29 mouse cellular contexts compared by ENCODE assay signal in genomic region chr8:115450789-115451188, GRCm38 (mm10).
DNase-seq lines count a peak whose midpoint lies in the region; ATAC-seq lines count a peak whose summit lies in the region.
"Had no signal": no experiment of that assay in that cellular context is flagged by ENCODE, and none has a peak within 500 bp of the region (broad histone marks: within the 10 kb centered on the region; RNA-seq: fewer than 3 reads in every experiment).

No protein-coding gene starts in this region.

- no peaks in the 10 kb centered on the region for H3K36me3 ChIP-seq in heart, embryonic 11.5 days (ENCODE audit: control insufficient read depth, insufficient read depth, low read length)
- H3K36me3 ChIP-seq: embryonic facial prominence, embryonic 10.5 days; embryonic facial prominence, embryonic 13.5 days; heart, embryonic 12.5 days; heart, embryonic 15.5 days had no signal

- no peaks in the 10 kb centered on the region for H3K9me3 ChIP-seq in heart, embryonic 11.5 days (replicated peaks; ENCODE audit: control insufficient read depth, low read length)
- H3K9me3 ChIP-seq: embryonic facial prominence, embryonic 10.5 days; embryonic facial prominence, embryonic 13.5 days; forebrain, embryonic 13.5 days; heart, embryonic 12.5 days; heart, embryonic 15.5 days had no signal

- H3K4me2 ChIP-seq in heart, embryonic 11.5 days: no peak overlapping the region
- H3K4me2 ChIP-seq: embryonic facial prominence, embryonic 13.5 days; forebrain, embryonic 13.5 days; heart, embryonic 12.5 days; heart, embryonic 15.5 days; hindbrain, embryonic 14.5 days had no signal

- H3K9ac ChIP-seq in heart, embryonic 11.5 days (ENCODE audit: low read depth, low read length): no peak overlapping the region
- H3K9ac ChIP-seq: embryonic facial prominence, embryonic 13.5 days; forebrain, embryonic 13.5 days; heart, embryonic 12.5 days; heart, embryonic 15.5 days; hindbrain, embryonic 14.5 days had no signal

- WGBS in heart, embryonic 11.5 days (ENCODE audit: insufficient replicate concordance): 59% methylated on average over 1 of the region's 1 CpGs

- no peak overlapping the region for H3K27ac ChIP-seq in heart, embryonic 11.5 days (ENCODE audit: low read depth, low read length)
- H3K27ac ChIP-seq: embryonic facial prominence, embryonic 10.5 days; embryonic facial prominence, embryonic 13.5 days; forebrain, embryonic 13.5 days; heart, embryonic 15.5 days; hindbrain, embryonic 14.5 days; hindbrain, postnatal 0 days had no signal

- intact Hi-C loops in gastrocnemius, postnatal 36 days (cut with DNase I): no loop called here

- H3K27me3 ChIP-seq in heart, embryonic 11.5 days (ENCODE audit: control insufficient read depth, insufficient read depth, low read length): no peaks in the 10 kb centered on the region
- H3K27me3 ChIP-seq: embryonic facial prominence, embryonic 13.5 days; forebrain, embryonic 13.5 days; heart, embryonic 12.5 days; heart, embryonic 15.5 days had no signal

- no peaks in the 10 kb centered on the region for H3K4me1 ChIP-seq in heart, embryonic 11.5 days (ENCODE audit: control insufficient read depth, insufficient read depth, low read length)
- H3K4me1 ChIP-seq: heart, embryonic 15.5 days had no signal

- ATAC-seq in heart, embryonic 11.5 days (replicated peaks; ENCODE audit: insufficient number of reproducible peaks, low FRiP score, low TSS enrichment): no peak
- peak; percentile 97 for ATAC-seq in granulocyte monocyte progenitor cell, adult 5-6 weeks (replicated peaks; ENCODE audit: poor library complexity, severe bottlenecking)
- peak; percentile 85 for ATAC-seq in megakaryocyte, adult 5-6 weeks (ENCODE audit: poor library complexity, severe bottlenecking)
- ATAC-seq: CD4-positive, CD25-positive, alpha-beta regulatory T cell, adult 4 months; forebrain, embryonic 13.5 days; forebrain, embryonic 16.5 days; hindbrain, postnatal 0 days had no signal

- peak; percentile 66 for DNase-seq in heart, adult 11 months
- no peak for DNase-seq in kidney, postnatal 10 days
- no peak for DNase-seq in gastrocnemius, postnatal 36 days
- DNase-seq in testis, postnatal 10 days (ENCODE audit: low spot score): no peak
- DNase-seq in cerebellum, adult 11 months: no peak
- DNase-seq: adrenal gland, postnatal 10 days; adrenal gland, postnatal 36 days; B cell, adult 2 months; cerebellum, adult 2 months; cerebellum, adult 9-11 months; cerebellum, postnatal 25 days; embryo, embryonic 11 days; gastrocnemius, postnatal 10 days; heart, postnatal 10 days; heart, postnatal 36 days; kidney, adult 11 months had no signal

- no peak overlapping the region for H3K4me3 ChIP-seq in heart, embryonic 11.5 days (ENCODE audit: low read depth, low read length)
- H3K4me3 ChIP-seq: embryonic facial prominence, embryonic 10.5 days; embryonic facial prominence, embryonic 13.5 days; erythroblast, embryonic 14.5 days; forebrain, embryonic 13.5 days; heart, embryonic 12.5 days; heart, embryonic 15.5 days had no signal
